ENCODE assay signal across 8 mouse cellular contexts in the genomic region with DNA sequence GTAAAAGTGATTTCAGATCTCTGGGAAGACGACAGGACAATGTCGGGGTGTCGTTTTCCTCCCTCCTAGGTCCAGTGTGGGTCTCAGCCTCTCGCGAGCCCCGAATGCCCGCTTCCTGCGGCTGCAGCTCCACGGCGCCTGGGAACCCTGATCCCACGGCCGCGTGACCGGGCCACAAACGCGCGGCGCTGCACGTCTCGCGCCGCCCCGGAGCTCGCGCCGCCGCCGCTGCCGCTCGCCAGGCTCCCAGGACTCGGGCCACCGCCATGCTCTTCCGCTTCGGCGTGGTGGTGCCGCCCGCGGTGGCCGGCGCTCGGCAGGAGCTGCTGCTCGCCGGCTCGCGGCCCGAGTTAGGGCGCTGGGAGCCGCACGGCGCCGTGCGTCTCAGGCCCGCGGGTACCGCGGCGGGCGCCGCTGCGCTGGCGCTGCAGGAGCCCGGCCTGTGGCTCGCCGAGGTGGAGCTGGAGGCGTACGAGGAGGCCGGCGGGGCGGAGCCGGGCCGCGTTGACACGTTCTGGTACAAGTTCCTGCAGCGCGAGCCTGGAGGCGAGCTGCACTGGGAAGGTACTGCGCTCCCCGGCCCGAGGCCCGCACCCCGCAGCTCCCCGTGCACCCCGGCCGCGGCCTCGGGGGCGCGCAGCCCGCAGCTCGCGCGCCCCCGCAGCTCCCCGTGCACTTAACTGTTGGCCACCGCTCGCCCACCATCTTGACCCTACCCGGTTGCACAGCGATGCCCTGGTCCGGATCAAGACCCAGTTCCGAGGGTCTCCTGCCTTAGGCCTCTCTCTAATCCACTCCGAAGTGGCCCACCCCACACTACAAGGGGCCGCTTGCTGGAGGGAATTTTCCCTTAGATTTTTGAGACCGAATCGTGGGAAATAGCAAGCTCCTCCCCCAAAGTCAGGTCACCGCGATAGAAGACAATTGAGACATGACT. TPM values are rescaled to one million over a fixed set of nuclear protein-coding genes. Genes with fewer than 3 reads are reported as not detected.
DNase-seq lines count a peak whose midpoint lies in the region; ATAC-seq and TF ChIP-seq lines count a peak whose summit lies in the region.

A gene (plus strand): TSS at position 200 of the 937 bp plus-strand sequence.

- peak; percentile 77 for DNase-seq in ES-CJ7 (ENCODE audit: low read depth, low spot score)
- peak; percentile 80 to 84 for DNase-seq in cerebellum, adult 18-20 months
- peak; percentile 82 to 88 for DNase-seq in heart, postnatal 36 days
- peak; percentile 57 to 72 for DNase-seq in layer of hippocampus, adult 2 months (ENCODE audit: low spot score in 2 of 2)
- peak; percentile 91 for DNase-seq in lung, embryonic 14.5 days
- peak; percentile 84 for DNase-seq in testis, postnatal 14 days (ENCODE audit: low spot score)

- no peaks in the 10 kb centered on the region for H3K9me3 ChIP-seq in forebrain, embryonic 16.5 days (ENCODE audit: control insufficient read depth, low read length)
- H3K9me3 ChIP-seq in lung, embryonic 14.5 days (ENCODE audit: low read depth, low read length) = no peaks in the 10 kb centered on the region

- peak; percentile 98 for ATAC-seq in forebrain, embryonic 16.5 days
- ATAC-seq in lung, embryonic 14.5 days (ENCODE audit: insufficient read depth) = peak; percentile 98
- ATAC-seq in neutrophil, adult 5-6 weeks (ENCODE audit: extremely low read depth, insufficient number of reproducible peaks, low FRiP score, poor library complexity, severe bottlenecking) = peak; percentile 58

- TF ChIP-seq CTCF in layer of hippocampus, adult 2 months (conservative IDR thresholded peaks at IDR 0.05) = no peak
- TF ChIP-seq CTCF in lung, embryonic 14.5 days (IDR thresholded peaks at IDR 0.05; ENCODE audit: low read depth) = no peak

- under 1% methylated on average over 96 of the region's 106 CpGs for WGBS in forebrain, embryonic 16.5 days
- WGBS in lung, embryonic 14.5 days = under 1% methylated on average over 102 of the region's 106 CpGs

- peak within 1 kb of the TSS; percentile 78 for H3K4me3 ChIP-seq in forebrain, embryonic 16.5 days (replicated peaks; ENCODE audit: low read length)
- peak within 1 kb of the TSS; percentile 79 for H3K4me3 ChIP-seq in layer of hippocampus, adult 2 months
- peak within 1 kb of the TSS; percentile 63 for H3K4me3 ChIP-seq in lung, embryonic 14.5 days (ENCODE audit: low read depth, low read length)

- H3K27ac ChIP-seq in forebrain, embryonic 16.5 days (ENCODE audit: low read length) = peak within 1 kb of the TSS; percentile 96
- H3K27ac ChIP-seq in layer of hippocampus, adult 2 months = peak within 1 kb of the TSS; percentile 96
- peak within 1 kb of the TSS; percentile 97 for H3K27ac ChIP-seq in lung, embryonic 14.5 days (ENCODE audit: low read depth)

- H3K36me3 ChIP-seq in forebrain, embryonic 16.5 days (ENCODE audit: control insufficient read depth, insufficient read depth) = no peaks in the 10 kb centered on the region
- no peaks in the 10 kb centered on the region for H3K36me3 ChIP-seq in lung, embryonic 14.5 days (ENCODE audit: insufficient read depth)

- peaks cover 7% of the 10 kb centered on the region for H3K4me1 ChIP-seq in forebrain, embryonic 16.5 days (replicated peaks; ENCODE audit: control insufficient read depth, insufficient read depth, low read length)
- H3K4me1 ChIP-seq in lung, embryonic 14.5 days (ENCODE audit: insufficient read depth) = no peaks in the 10 kb centered on the region

- H3K4me2 ChIP-seq in forebrain, embryonic 16.5 days (ENCODE audit: low read length) = peak within 1 kb of the TSS; percentile 73
- peak within 1 kb of the TSS; percentile 74 for H3K4me2 ChIP-seq in lung, embryonic 14.5 days

- intact Hi-C loops in heart, postnatal 36 days (cut with DNase I) = loop anchor here (2.0 to 10.0 kb wide), 3 partner anchors 63 to 191 kb away; a partner anchor contains a TSS

- no peaks in the 10 kb centered on the region for H3K27me3 ChIP-seq in forebrain, embryonic 16.5 days (replicated peaks; ENCODE audit: control insufficient read depth, insufficient read depth, low read length)
- H3K27me3 ChIP-seq in lung, embryonic 14.5 days (ENCODE audit: insufficient read depth, low read length) = no peaks in the 10 kb centered on the region

- peak within 1 kb of the TSS; percentile 92 for H3K9ac ChIP-seq in forebrain, embryonic 16.5 days (replicated peaks; ENCODE audit: low read depth, low read length)
- H3K9ac ChIP-seq in lung, embryonic 14.5 days = peak within 1 kb of the TSS; percentile 88

RNA-seq across cellular contexts. Expression of the gene that starts here (rescaled TPM):
- polyA plus RNA-seq in forebrain, embryonic 16.5 days (2015; fragmentation: Nextera tagmentation; extraction: Ambion mirVana) = 0.40 and 0.52 TPM in 2 replicates
- 10 to 100 TPM; 31.7 to 34.6 TPM for total RNA-seq in heart, postnatal 36 days (2021)
- 10 to 100 TPM; 30.9 to 34.2 TPM for total RNA-seq in layer of hippocampus, adult 2 months (2021)
- polyA plus RNA-seq in lung, embryonic 14.5 days (2014; fragmentation: Nextera tagmentation; extraction: Ambion mirVana) = 0.46 and 0.59 TPM in 2 replicates
- total RNA-seq in neutrophil, adult 5-6 weeks (2017) = 0.35 and 0.37 TPM in 2 replicates

Comparison
In these comparisons a context has a peak if more than half of its experiments do, and no peak if none do; other contexts are left out.
1. Peak in every context shown above with its lines: DNase-seq, ATAC-seq, H3K4me3 ChIP-seq and H3K27ac ChIP-seq.
2. RNA of the gene that starts here (total RNA-seq): 31.7 to 34.6 TPM in heart, postnatal 36 days and 30.9 to 34.2 TPM in layer of hippocampus, adult 2 months; 0.35 to 0.37 TPM in neutrophil, adult 5-6 weeks; every median in the first group is over 10 times any median in the second.
3. Peak in ATAC-seq, H3K4me3 ChIP-seq, H3K27ac ChIP-seq, H3K9ac ChIP-seq and H3K4me2 ChIP-seq in forebrain, embryonic 16.5 days; RNA of the gene not detected or under 1 TPM.
4. Peak in DNase-seq, ATAC-seq, H3K4me3 ChIP-seq, H3K27ac ChIP-seq, H3K9ac ChIP-seq and H3K4me2 ChIP-seq in lung, embryonic 14.5 days; RNA of the gene not detected or under 1 TPM.
5. Peak in ATAC-seq in neutrophil, adult 5-6 weeks; RNA of the gene not detected or under 1 TPM.